Mouse (Mus musculus): ENCODE results near the gene Usp37. TPM values are rescaled to one million over a fixed set of nuclear protein-coding genes. Genes with fewer than 3 reads are reported as not detected.

Usp37 gene
- polyA plus RNA-seq (2016; fragmentation: Nextera tagmentation; extraction: Ambion mirVana) = 39.8 and 41.7 TPM in 2 replicates

DNA sequence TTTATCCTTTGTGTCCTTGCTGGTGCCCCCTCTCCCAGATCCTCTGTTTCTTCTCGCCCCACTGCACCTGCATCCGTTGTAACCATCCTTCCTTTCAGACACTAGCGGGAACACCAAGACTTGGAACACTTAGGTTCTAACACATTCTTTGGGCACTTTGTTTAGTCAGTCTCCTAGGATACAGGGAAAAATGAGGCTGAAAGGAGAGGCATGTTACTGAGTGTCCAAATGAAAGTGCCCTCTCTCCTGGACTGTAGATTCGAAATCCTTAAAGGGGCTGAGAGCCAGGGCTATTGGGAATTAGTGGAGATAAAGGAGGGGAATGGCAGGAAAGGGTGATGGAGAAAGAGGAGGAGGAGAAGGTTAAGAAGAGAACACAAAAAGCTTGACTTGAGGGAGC is at the start of gene Usp37:
Gene Usp37 (minus strand): TSS at position 101 of the 400 bp plus-strand sequence.
- 71% methylated on average over 4 of the region's 4 CpGs for WGBS
- Histone ChIP-seq H3K9me3 (no peaks in the 10 kb centered on the region), H3K27me3 (no peaks in the 10 kb centered on the region), H3K27ac (no peak within 1 kb of the TSS), H3K36me3 (no peaks in the 10 kb centered on the region), H3K4me2 (replicated peaks) (no peak within 1 kb of the TSS), H3K4me1 (peaks cover 9% of the 10 kb centered on the region; the same call in 1 of the 2 replicates), H3K4me3 (no peak within 1 kb of the TSS), H3K9ac (no peak within 1 kb of the TSS)
- no peak for ATAC-seq (ENCODE audit: insufficient number of reproducible peaks, insufficient read depth, low FRiP score, low TSS enrichment)

DNA sequence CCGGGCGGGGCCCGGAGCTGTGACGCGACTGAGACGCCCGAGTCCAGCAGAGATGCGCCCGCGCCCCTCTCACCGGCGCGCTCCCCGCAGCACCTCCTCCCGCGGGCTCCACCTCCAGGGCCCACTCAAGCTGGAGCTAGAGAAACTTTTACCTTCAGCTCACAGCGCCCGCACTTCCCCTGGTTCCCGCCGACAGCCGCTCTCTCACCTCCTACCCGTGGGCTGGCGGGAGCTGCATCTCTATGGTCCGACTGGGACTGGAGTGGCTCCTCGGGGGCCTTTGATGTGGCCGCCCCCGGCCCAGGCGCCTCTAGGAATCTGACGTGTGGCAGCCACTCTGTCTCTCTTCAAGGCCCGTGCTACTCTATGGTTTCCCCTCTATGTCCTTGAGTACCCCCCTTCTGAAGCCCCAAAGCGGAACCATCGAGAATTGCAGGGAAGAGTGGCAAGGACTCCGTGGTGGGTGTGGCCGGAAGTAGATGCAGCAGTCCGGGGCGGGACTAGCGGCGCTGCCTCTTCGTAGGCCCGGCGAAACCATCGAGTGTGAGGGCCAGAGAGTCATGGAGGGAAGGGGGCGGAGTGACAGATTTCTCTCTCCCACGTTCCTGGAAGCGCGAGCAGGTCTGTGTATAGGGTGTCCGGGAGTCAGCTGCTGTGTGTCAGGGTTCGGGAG is 43.8 kb upstream of the Usp37 start, which contains the start of the genes Zfp142 and Bcs1l:
Gene Zfp142 (minus strand): TSS at position 474 of the 673 bp plus-strand sequence.
Gene Bcs1l (plus strand): TSS at position 517 of the 673 bp plus-strand sequence.
- Histone ChIP-seq H3K9ac (peak within 1 kb of the TSS; percentile 86), H3K4me1 (peaks cover 17% of the 10 kb centered on the region), H3K4me3 (peak within 1 kb of the TSS; percentile 90), H3K27ac (peak within 1 kb of the TSS; percentile 69), H3K9me3 (no peaks in the 10 kb centered on the region), H3K36me3 (peaks cover 36% of the 10 kb centered on the region), H3K27me3 (no peaks in the 10 kb centered on the region), H3K4me2 (replicated peaks) (peak within 1 kb of the TSS; percentile 90)
- under 1% methylated on average over 48 of the region's 48 CpGs for WGBS
- peak; percentile 100 for ATAC-seq (ENCODE audit: insufficient number of reproducible peaks, insufficient read depth, low FRiP score, low TSS enrichment)

DNA sequence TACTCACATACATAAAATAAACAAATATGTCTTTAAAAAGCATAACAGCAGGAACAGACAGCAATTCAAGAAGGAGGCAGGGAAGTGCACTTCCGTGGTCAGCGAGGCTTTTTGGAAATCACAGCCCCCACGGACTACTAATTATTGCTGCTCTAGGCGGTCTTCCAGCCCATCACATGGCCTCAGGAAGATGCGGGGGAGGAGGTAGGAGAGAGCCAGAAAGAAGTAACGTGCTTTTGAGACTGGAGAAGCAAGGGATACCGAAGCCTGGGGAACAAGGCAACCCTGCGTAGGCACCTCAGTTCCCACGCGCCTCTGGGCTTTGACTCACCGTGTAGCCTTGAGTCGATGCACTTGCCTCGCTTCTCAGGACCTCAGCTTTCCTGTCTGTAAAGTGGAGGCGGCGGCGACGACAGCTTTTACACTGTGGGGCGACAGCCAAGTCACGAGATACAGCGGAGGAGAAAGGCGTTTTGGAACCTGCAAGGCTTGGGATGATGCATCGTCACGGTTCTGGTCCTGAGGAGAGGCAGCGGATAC is 43.2 kb upstream of the Usp37 start:
- Histone ChIP-seq H3K9ac (peak overlapping the region; percentile 86), H3K4me1 (peaks cover 17% of the 10 kb centered on the region), H3K4me2 (replicated peaks) (peak overlapping the region; percentile 90), H3K27ac (peak overlapping the region; percentile 69), H3K27me3 (no peaks in the 10 kb centered on the region), H3K4me3 (peak overlapping the region; percentile 90), H3K36me3 (peaks cover 32% of the 10 kb centered on the region), H3K9me3 (no peaks in the 10 kb centered on the region)
- ATAC-seq (ENCODE audit: insufficient number of reproducible peaks, insufficient read depth, low FRiP score, low TSS enrichment) = no peak
- under 1% methylated on average over 24 of the region's 24 CpGs for WGBS

DNA sequence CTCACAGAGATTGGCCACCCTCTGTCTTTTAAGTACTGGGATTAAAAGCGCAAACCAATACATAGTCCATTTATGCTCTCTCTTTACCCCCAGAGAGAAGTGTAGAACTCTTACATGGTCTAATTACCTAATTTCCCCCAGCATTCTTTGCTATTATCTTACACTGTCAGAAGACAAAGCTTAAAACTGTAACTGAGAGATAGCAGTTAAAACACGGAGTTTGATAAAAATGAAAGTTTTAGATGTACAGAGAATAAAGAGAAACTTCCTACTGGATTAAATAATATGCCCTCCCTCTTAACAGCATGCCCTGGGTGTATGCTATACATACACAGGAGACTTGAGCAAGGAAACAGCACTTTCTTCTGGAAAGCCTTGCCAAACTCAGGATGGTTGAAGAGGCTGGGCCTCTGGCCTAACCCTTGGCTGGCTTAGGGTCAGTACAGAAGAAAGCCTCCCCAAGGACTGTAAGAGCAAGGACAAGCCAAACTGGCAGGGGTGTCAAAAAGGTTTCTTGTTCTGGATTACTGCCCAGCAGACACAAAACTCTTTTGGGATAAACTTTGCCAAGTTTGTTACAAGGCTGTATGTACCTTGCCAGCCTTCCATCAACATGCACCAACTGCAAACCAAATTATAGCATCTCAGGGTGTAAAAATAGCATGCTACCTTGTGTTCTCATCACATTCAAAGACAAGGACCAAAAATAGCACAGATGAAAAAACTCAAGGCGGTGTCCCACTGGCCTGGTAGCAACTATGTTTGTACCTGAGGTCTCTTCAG is 40.7 kb upstream of the Usp37 start:
- ATAC-seq (ENCODE audit: insufficient number of reproducible peaks, insufficient read depth, low FRiP score, low TSS enrichment) = no peak
- Histone ChIP-seq H3K9me3 (no peaks in the 10 kb centered on the region), H3K27me3 (no peaks in the 10 kb centered on the region), H3K36me3 (peaks cover 12% of the 10 kb centered on the region), H3K4me3 (no peak overlapping the region), H3K4me1 (peaks cover 17% of the 10 kb centered on the region), H3K4me2 (replicated peaks) (no peak overlapping the region), H3K27ac (no peak overlapping the region), H3K9ac (no peak overlapping the region)
- WGBS = 91% methylated on average over 3 of the region's 3 CpGs

DNA sequence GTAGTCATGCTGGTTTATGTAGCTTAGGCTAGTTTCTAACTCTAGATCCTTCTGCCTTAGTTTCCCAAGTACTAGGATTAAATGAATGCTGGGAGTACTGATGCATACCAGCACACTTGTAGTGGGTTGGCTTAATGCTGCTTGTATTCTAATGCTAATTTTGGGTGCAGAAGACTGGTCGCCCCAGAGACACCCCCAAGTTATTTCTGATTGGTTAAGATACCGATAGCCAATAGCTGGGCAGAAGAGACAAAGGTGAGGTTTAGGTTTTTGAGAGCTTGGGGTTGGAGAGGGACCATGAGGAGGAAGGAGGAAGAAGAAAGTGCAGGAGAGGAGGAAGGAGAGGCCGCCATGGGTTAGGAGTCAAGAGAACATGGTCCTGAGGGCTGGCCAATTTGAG is 38.5 kb upstream of the Usp37 start:
- Histone ChIP-seq H3K36me3 (peaks cover 33% of the 10 kb centered on the region), H3K9ac (no peak overlapping the region), H3K27me3 (no peaks in the 10 kb centered on the region), H3K4me1 (peaks cover 11% of the 10 kb centered on the region), H3K4me2 (replicated peaks) (no peak overlapping the region), H3K27ac (no peak overlapping the region), H3K9me3 (no peaks in the 10 kb centered on the region), H3K4me3 (no peak overlapping the region)
- 82% methylated on average over 3 of the region's 3 CpGs for WGBS
- no peak for ATAC-seq (ENCODE audit: insufficient number of reproducible peaks, insufficient read depth, low FRiP score, low TSS enrichment)

DNA sequence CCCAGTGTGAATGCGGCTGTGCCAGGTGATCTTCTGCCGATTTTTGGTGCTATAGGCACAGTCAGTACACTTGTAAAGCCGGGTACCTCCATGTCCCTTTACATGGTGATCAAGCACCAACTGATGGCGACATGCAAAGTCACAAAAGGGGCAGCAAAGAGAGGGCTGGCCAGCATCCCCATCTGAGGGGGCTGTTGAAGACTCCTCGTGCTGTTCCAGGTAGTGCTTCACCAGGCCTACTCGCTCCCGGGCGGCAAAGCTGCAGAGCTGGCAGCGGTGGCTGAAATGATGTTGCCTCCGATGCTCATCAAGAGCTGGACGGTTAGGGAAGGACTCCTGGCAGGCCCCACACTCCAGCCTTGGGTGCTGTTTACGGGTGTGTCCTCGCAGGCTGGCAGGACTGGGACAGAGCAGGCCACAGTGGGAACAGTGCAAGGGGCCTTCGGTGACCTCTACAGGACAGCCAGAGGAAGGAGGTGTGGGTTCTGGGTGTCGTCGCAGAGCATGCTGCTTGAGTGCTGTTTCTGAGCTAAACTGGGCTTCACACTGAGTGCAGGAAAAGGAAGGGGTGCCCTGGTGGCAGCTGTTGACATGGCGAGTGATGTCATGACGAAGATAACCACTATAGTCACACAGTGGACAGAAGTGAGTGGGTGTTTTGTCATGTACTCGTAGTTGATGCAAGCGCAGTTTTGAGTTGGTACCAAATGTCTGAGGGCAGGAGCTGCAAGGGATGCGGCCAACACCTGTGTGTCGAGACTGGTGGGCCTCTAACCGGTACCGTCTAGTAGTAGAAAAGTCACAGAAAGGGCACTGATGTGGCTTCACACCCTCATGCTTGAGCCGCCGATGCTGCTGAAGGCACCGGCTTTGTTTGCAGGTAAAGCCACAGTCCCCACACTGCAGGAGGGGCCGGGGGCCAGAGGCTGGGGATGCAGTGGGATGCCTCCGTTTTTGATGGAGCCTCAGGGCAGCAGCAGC is 25.9 kb upstream of the Usp37 start:
- peaks cover 88% of the 10 kb centered on the region for H3K36me3 ChIP-seq
- H3K4me2 ChIP-seq (replicated peaks) = no peak overlapping the region
- 92% methylated on average over 29 of the region's 29 CpGs for WGBS

DNA sequence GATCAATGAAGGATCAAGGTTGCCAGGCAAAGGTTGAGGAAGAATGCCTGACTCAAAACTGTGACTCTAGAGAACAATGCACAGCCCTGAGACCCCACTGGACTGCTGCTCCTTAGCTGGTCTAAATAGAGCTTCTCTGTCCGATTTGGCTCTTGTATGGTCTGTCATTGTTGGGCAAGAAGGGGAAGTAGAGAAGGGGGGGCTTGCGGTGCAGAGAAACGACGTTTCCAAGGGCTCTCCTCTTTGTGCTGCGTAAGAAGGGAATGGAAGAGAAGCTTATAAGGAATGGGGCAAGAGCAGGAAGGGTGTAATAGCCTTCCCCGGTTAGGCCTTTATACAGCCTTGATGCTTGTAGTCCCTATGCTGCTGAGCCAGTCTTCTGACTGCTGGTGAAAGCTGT is 21.8 kb upstream of the Usp37 start:
- no peaks in the 10 kb centered on the region for H3K27me3 ChIP-seq
- H3K9me3 ChIP-seq = no peaks in the 10 kb centered on the region
- H3K4me2 ChIP-seq (replicated peaks) = no peak overlapping the region
- WGBS = 93% methylated on average over 6 of the region's 6 CpGs
- no peak overlapping the region for H3K4me3 ChIP-seq
- no peaks in the 10 kb centered on the region for H3K4me1 ChIP-seq
- ATAC-seq (ENCODE audit: insufficient number of reproducible peaks, insufficient read depth, low FRiP score, low TSS enrichment) = no peak
- H3K9ac ChIP-seq = no peak overlapping the region
- peaks cover 64% of the 10 kb centered on the region for H3K36me3 ChIP-seq
- H3K27ac ChIP-seq = no peak overlapping the region

More for the DNA sequence above, 25.9 kb upstream of the Usp37 start:
- H3K4me3 ChIP-seq = no peak overlapping the region
- no peak overlapping the region for H3K27ac ChIP-seq
- no peaks in the 10 kb centered on the region for H3K27me3 ChIP-seq
- no peaks in the 10 kb centered on the region for H3K4me1 ChIP-seq
- no peak overlapping the region for H3K9ac ChIP-seq
- ATAC-seq (ENCODE audit: insufficient number of reproducible peaks, insufficient read depth, low FRiP score, low TSS enrichment) = no peak
- H3K9me3 ChIP-seq = no peaks in the 10 kb centered on the region

DNA sequence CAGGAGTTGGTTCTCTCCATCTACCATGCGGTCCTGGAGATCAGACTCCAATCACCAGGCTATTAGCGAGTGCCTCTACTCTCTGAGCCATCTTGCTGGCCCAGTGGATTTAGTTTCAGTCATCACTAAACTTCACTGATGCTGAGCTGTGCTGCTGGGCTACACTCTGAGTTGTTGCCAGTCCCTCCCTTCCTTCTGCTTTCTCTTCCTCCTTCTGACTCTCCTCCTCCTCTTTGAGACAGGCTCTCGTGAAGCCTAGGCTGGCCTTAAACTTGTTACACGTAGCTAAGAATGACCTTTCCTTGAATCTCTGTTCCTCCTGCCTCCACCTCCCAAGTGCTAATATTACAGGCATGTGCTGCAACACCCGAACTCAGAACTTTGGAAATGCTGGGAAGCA is 15.0 kb upstream of the Usp37 start:
- 85% methylated on average over 5 of the region's 5 CpGs for WGBS
- Histone ChIP-seq H3K4me3 (no peak overlapping the region), H3K4me2 (replicated peaks) (no peak overlapping the region), H3K27ac (no peak overlapping the region), H3K36me3 (peaks cover 5% of the 10 kb centered on the region; the same call in 1 of the 2 replicates), H3K9ac (no peak overlapping the region), H3K4me1 (no peaks in the 10 kb centered on the region), H3K9me3 (no peaks in the 10 kb centered on the region), H3K27me3 (no peaks in the 10 kb centered on the region)
- ATAC-seq (ENCODE audit: insufficient number of reproducible peaks, insufficient read depth, low FRiP score, low TSS enrichment) = no peak

DNA sequence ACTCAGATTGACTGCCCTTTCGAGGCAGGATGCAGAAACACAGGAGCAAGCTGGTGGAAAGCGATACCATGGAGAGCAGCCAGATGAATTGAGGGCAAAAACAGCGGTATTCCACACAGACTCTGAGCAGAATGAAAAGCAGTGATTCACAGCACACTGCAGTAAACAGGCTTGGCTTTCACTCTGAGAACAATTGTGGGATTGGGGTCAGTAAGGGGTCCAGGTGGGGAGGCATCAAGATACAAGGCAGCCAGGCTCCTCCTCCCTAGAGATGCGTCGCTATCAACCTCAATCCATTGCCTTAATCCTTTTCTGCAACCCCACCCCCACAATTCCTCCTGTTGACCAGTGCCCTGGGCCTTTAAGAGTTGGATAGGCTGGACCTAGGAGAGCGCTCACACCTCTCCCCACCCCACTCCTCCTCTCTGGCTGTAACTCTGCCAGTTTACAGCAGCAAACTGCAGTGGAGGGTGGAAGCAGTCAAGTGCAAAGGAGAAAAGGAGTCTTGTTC is 1.6 kb downstream of the Usp37 start, which contains the start of gene Plcd4:
Gene Plcd4 (plus strand): TSS at position 438 of the 511 bp plus-strand sequence.
- no peak within 1 kb of the TSS for H3K27ac ChIP-seq
- WGBS = 5% methylated on average over 6 of the region's 6 CpGs
- H3K9me3 ChIP-seq = no peaks in the 10 kb centered on the region
- peaks cover 16% of the 10 kb centered on the region; the same call in 1 of the 2 replicates for H3K4me1 ChIP-seq
- H3K36me3 ChIP-seq = no peaks in the 10 kb centered on the region
- no peak within 1 kb of the TSS for H3K4me3 ChIP-seq
- no peaks in the 10 kb centered on the region for H3K27me3 ChIP-seq
- ATAC-seq (ENCODE audit: insufficient number of reproducible peaks, insufficient read depth, low FRiP score, low TSS enrichment) = no peak
- H3K9ac ChIP-seq = no peak within 1 kb of the TSS
- no peak within 1 kb of the TSS for H3K4me2 ChIP-seq (replicated peaks)

DNA sequence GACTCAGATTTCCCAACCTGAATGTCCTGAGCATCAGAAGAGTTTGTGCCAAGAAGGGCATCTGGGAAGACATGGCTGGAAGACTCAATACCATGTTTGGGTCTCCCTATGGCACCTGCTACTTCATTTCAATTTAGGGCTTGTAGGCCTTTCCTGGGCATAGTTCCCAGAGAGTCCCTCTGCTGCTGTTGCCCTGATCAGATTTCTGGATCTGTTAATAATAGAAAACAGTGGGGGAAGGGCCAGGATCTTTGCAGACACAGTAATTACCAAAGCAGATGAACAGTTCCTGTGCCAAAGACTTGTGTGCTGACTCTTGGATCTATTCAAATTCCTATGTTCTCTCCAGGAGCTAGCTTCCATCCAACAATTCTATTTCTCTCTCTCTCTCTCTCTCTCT is 5.4 kb downstream of the Usp37 start:
- Histone ChIP-seq H3K9me3 (no peaks in the 10 kb centered on the region), H3K4me1 (peaks cover 16% of the 10 kb centered on the region; the same call in 1 of the 2 replicates), H3K27me3 (no peaks in the 10 kb centered on the region), H3K4me2 (replicated peaks) (no peak overlapping the region), H3K36me3 (no peaks in the 10 kb centered on the region), H3K9ac (no peak overlapping the region), H3K4me3 (no peak overlapping the region), H3K27ac (no peak overlapping the region)
- no peak for ATAC-seq (ENCODE audit: insufficient number of reproducible peaks, insufficient read depth, low FRiP score, low TSS enrichment)

DNA sequence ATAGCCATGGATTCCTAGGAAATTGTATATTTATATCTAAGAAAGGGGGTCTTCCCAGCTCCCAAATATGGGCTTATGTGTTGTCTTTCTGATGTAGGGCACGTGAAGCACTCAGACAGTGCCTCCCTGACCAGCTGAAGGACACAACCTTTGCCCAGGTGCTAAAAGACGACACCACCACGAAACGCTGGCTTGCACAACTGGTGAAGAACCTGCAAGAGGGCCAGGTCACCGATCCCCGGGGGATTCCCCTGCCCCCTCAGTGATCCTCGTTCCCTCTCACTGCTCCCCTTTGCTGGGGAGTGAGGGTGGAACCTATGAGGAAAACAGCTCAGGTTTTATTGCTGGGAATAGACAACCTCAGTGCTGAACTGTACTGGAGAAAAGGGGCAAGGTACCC is 15.5 kb downstream of the Usp37 start:
- ATAC-seq (ENCODE audit: insufficient number of reproducible peaks, insufficient read depth, low FRiP score, low TSS enrichment) = no peak
- no peaks in the 10 kb centered on the region for H3K9me3 ChIP-seq
- no peaks in the 10 kb centered on the region for H3K4me1 ChIP-seq
- H3K36me3 ChIP-seq = peaks cover 91% of the 10 kb centered on the region
- H3K4me3 ChIP-seq = no peak overlapping the region
- H3K4me2 ChIP-seq (replicated peaks) = no peak overlapping the region
- 86% methylated on average over 7 of the region's 7 CpGs for WGBS
- H3K9ac ChIP-seq = no peak overlapping the region
- no peaks in the 10 kb centered on the region for H3K27me3 ChIP-seq
- H3K27ac ChIP-seq = no peak overlapping the region

Data from embryonic facial prominence, embryonic 12.5 days (tissue).